Mouse (Mus musculus): Measurements from ENCODE around the gene Psmb3. TPM values are rescaled to one million over a fixed set of nuclear protein-coding genes. Genes with fewer than 3 reads are reported as not detected.

Gene Psmb3
- polyA plus RNA-seq, 1 experiment = 330 TPM

GRCm38 (mm10) chr11:97685613-97686321, 17.4 kb upstream of the Psmb3 start, which contains the start of gene Cisd3:
Gene Cisd3, plus strand, starts transcription at chr11:97685826.
- Histone ChIP-seq H3K36me3 (ENCODE audit: control insufficient read depth, insufficient read depth, low read length) (peaks cover 25% of the 10 kb centered on the region), H3K4me1 (ENCODE audit: control insufficient read depth, insufficient read depth, insufficient read length, low read length) (peaks cover 27% of the 10 kb centered on the region), H3K4me3 (ENCODE audit: low read depth, low read length) (peak within 1 kb of the TSS; percentile 64), H3K27ac (ENCODE audit: insufficient read depth, low read depth, low read length) (peak within 1 kb of the TSS; percentile 93), H3K27me3 (ENCODE audit: control insufficient read depth, insufficient read depth, low read length) (no peaks in the 10 kb centered on the region)
- TF ChIP-seq POLR2A (IDR thresholded peaks at IDR 0.05; ENCODE audit: low read depth, low read length) (peak; percentile 9; the same call in 1 of the 2 replicates), CTCF (IDR thresholded peaks at IDR 0.05; ENCODE audit: extremely low read depth, insufficient read length, insufficient replicate concordance, low read depth, low read length) (no peak)
- 1% methylated on average over 42 of the region's 43 CpGs for whole genome bisulfite sequencing

GRCm38 (mm10) chr11:97686322-97686908, 16.8 kb upstream of the Psmb3 start:
- peaks cover 27% of the 10 kb centered on the region for H3K4me1 ChIP-seq (ENCODE audit: control insufficient read depth, insufficient read depth, insufficient read length, low read length)
- peak overlapping the region; percentile 64 for H3K4me3 ChIP-seq (ENCODE audit: low read depth, low read length)
- H3K27me3 ChIP-seq (ENCODE audit: control insufficient read depth, insufficient read depth, low read length) = no peaks in the 10 kb centered on the region
- TF ChIP-seq CTCF (IDR thresholded peaks at IDR 0.05; ENCODE audit: extremely low read depth, insufficient read length, insufficient replicate concordance, low read depth, low read length) (no peak), POLR2A (IDR thresholded peaks at IDR 0.05; ENCODE audit: low read depth, low read length) (0 out of 2 replicates have a peak, but pooled peaks have one; percentile 14)
- H3K27ac ChIP-seq (ENCODE audit: insufficient read depth, low read depth, low read length) = peak overlapping the region; percentile 93
- 19% methylated on average over 11 of the region's 11 CpGs for WGBS
- peaks cover 23% of the 10 kb centered on the region for H3K36me3 ChIP-seq (ENCODE audit: control insufficient read depth, insufficient read depth, low read length)

- WGBS = 26% methylated on average over 3 of the region's 3 CpGs
- no peak for TF ChIP-seq CTCF (IDR thresholded peaks at IDR 0.05; ENCODE audit: extremely low read depth, insufficient read length, insufficient replicate concordance, low read depth, low read length)
- peak; percentile 41; the same call in 1 of the 2 replicates for TF ChIP-seq POLR2A (IDR thresholded peaks at IDR 0.05; ENCODE audit: low read depth, low read length)
- peak overlapping the region; percentile 64 for H3K4me3 ChIP-seq (ENCODE audit: low read depth, low read length)
- peak overlapping the region; percentile 93 for H3K27ac ChIP-seq (ENCODE audit: insufficient read depth, low read depth, low read length)
- no peaks in the 10 kb centered on the region for H3K27me3 ChIP-seq (ENCODE audit: control insufficient read depth, insufficient read depth, low read length)
- peaks cover 27% of the 10 kb centered on the region for H3K4me1 ChIP-seq (ENCODE audit: control insufficient read depth, insufficient read depth, insufficient read length, low read length)
- H3K36me3 ChIP-seq (ENCODE audit: control insufficient read depth, insufficient read depth, low read length) = peaks cover 27% of the 10 kb centered on the region
Observed at GRCm38 (mm10) chr11:97687061-97687460, 16.1 kb upstream of the Psmb3 start.

- WGBS = 33% methylated on average over 10 of the region's 10 CpGs
- H3K4me1 ChIP-seq (ENCODE audit: control insufficient read depth, insufficient read depth, insufficient read length, low read length) = peaks cover 17% of the 10 kb centered on the region; the same call in 1 of the 2 replicates
- no peaks in the 10 kb centered on the region for H3K27me3 ChIP-seq (ENCODE audit: control insufficient read depth, insufficient read depth, low read length)
- H3K36me3 ChIP-seq (ENCODE audit: control insufficient read depth, insufficient read depth, low read length) = peaks cover 28% of the 10 kb centered on the region
- no peak overlapping the region for H3K4me3 ChIP-seq (ENCODE audit: low read depth, low read length)
- no peak for TF ChIP-seq POLR2A (IDR thresholded peaks at IDR 0.05; ENCODE audit: low read depth, low read length)
- peak; percentile 96 for TF ChIP-seq CTCF (IDR thresholded peaks at IDR 0.05; ENCODE audit: extremely low read depth, insufficient read length, insufficient replicate concordance, low read depth, low read length)
- H3K27ac ChIP-seq (ENCODE audit: insufficient read depth, low read depth, low read length) = no peak overlapping the region
Observed at GRCm38 (mm10) chr11:97689861-97690260, 13.3 kb upstream of the Psmb3 start.

- no peak overlapping the region for H3K4me3 ChIP-seq (ENCODE audit: low read depth, low read length)
- 60% methylated on average over 4 of the region's 4 CpGs for WGBS
- peaks cover 18% of the 10 kb centered on the region for H3K36me3 ChIP-seq (ENCODE audit: control insufficient read depth, insufficient read depth, low read length)
- H3K27me3 ChIP-seq (ENCODE audit: control insufficient read depth, insufficient read depth, low read length) = no peaks in the 10 kb centered on the region
- TF ChIP-seq CTCF (IDR thresholded peaks at IDR 0.05; ENCODE audit: extremely low read depth, insufficient read length, insufficient replicate concordance, low read depth, low read length) (no peak), POLR2A (IDR thresholded peaks at IDR 0.05; ENCODE audit: low read depth, low read length) (no peak)
- no peak overlapping the region for H3K27ac ChIP-seq (ENCODE audit: insufficient read depth, low read depth, low read length)
- H3K4me1 ChIP-seq (ENCODE audit: control insufficient read depth, insufficient read depth, insufficient read length, low read length) = peaks cover 5% of the 10 kb centered on the region
Observed at GRCm38 (mm10) chr11:97694435-97694834, 8.8 kb upstream of the Psmb3 start.

DNA sequence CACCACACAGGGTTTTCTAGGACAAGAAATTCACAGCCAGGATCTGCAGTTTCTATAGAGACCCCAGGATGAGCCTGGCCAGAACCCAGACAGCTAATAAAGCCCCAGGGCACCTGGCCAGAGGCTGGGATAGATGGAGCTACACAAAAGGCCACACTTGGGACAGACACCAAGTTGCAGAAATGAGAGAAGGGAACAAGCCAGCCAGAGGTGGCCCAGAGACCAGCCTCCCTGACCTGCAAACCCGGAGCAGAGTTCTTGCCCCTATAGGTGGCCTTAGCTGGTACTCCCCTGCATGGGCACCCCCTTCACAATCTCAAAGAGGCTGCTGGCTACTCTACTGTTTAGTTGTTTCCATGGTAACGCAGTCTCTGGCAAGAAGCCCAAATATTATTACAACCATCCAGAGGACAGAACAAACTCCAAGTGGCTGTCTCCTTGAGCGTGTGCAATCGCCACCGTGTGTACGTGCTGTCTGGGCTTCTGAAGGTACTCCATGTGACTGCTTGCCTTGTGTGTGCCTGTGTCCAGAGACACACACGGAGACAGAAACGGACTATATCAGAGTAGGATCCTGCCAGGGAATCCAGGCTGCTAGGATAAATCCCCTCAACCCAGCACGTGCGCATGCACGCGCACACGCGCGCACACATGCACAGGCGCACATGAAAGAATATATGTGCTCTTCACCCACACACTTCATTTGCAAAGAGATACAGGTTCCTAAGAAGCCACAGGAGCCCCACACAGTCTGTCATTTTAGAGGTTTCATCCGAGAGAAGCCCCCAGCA, 8.1 kb upstream of the Psmb3 start:
- 47% methylated on average over 17 of the region's 17 CpGs for WGBS
- no peak overlapping the region for H3K27ac ChIP-seq (ENCODE audit: insufficient read depth, low read depth, low read length)
- peaks cover 5% of the 10 kb centered on the region for H3K4me1 ChIP-seq (ENCODE audit: control insufficient read depth, insufficient read depth, insufficient read length, low read length)
- no peak overlapping the region for H3K4me3 ChIP-seq (ENCODE audit: low read depth, low read length)
- TF ChIP-seq CTCF (IDR thresholded peaks at IDR 0.05; ENCODE audit: extremely low read depth, insufficient read length, insufficient replicate concordance, low read depth, low read length) = no peak
- TF ChIP-seq POLR2A (IDR thresholded peaks at IDR 0.05; ENCODE audit: low read depth, low read length) = no peak
- no peaks in the 10 kb centered on the region for H3K27me3 ChIP-seq (ENCODE audit: control insufficient read depth, insufficient read depth, low read length)
- H3K36me3 ChIP-seq (ENCODE audit: control insufficient read depth, insufficient read depth, low read length) = peaks cover 15% of the 10 kb centered on the region
